Mouse (Mus musculus): ENCODE data around the gene Alox12e. TPM values are rescaled to one million over a fixed set of nuclear protein-coding genes. Genes with fewer than 3 reads are reported as not detected.

Gene Alox12e
- polyA plus RNA-seq (2012; ENCODE audit: low replicate concordance), result not detected in 2 replicates

GRCm38 (mm10) chr11:70322528-70322927 lies at the start of gene Alox12e:
TSS of gene Alox12e (minus strand) at chr11:70322628.

GRCm38 (mm10) chr11:70351868-70352267 lies 29.4 kb upstream of the Alox12e start, which contains the start of gene Alox15:
TSS of gene Alox15 (minus strand) at chr11:70352031.

Other genes with a start within 250 kb of the Alox12e start
- gene Asgr2, start 230.0 kb downstream of the Alox12e start, polyA plus RNA-seq (2012; ENCODE audit: low replicate concordance), result not detected in 2 replicates
- gene Mgl2, start 192.3 kb downstream of the Alox12e start, polyA plus RNA-seq (2012; ENCODE audit: low replicate concordance), result not detected in 2 replicates
- 1.8 TPM in 1 of 2 replicates, not detected in the other for gene Clec10a, start 166.4 kb downstream of the Alox12e start, polyA plus RNA-seq (2012; ENCODE audit: low replicate concordance)
- gene Slc16a11, start 109.9 kb downstream of the Alox12e start, polyA plus RNA-seq (2012; ENCODE audit: low replicate concordance), result 0.42 TPM in 1 of 2 replicates, not detected in the other
- gene Slc16a13, start 101.6 kb downstream of the Alox12e start, polyA plus RNA-seq (2012; ENCODE audit: low replicate concordance), result 3.8 and 9.0 TPM in 2 replicates
- 1.2 and 1.5 TPM in 2 replicates for gene Bcl6b, start 92.8 kb downstream of the Alox12e start, polyA plus RNA-seq (2012; ENCODE audit: low replicate concordance)
- 33.6 and 74.0 TPM in 2 replicates for gene 0610010K14Rik, start 84.7 kb downstream of the Alox12e start, polyA plus RNA-seq (2012; ENCODE audit: low replicate concordance)
- gene Gm21988, start 82.8 kb downstream of the Alox12e start, polyA plus RNA-seq (2012; ENCODE audit: low replicate concordance), result 2.5 and 3.1 TPM in 2 replicates
- 27.1 and 102 TPM in 2 replicates for gene Rnasek, start 82.8 kb downstream of the Alox12e start, polyA plus RNA-seq (2012; ENCODE audit: low replicate concordance)
- 0.75 TPM in 1 of 2 replicates, not detected in the other for gene Alox12, start 67.3 kb downstream of the Alox12e start, polyA plus RNA-seq (2012; ENCODE audit: low replicate concordance)
- gene Alox15, start 29.4 kb upstream of the Alox12e start, polyA plus RNA-seq (2012; ENCODE audit: low replicate concordance), result 0.35 and 0.56 TPM in 2 replicates
- gene Pelp1, start 87.4 kb upstream of the Alox12e start, polyA plus RNA-seq (2012; ENCODE audit: low replicate concordance), result 84.1 and 130 TPM in 2 replicates
- 187 and 287 TPM in 2 replicates for gene Arrb2, start 110.0 kb upstream of the Alox12e start, polyA plus RNA-seq (2012; ENCODE audit: low replicate concordance)
- gene Med11, start 129.3 kb upstream of the Alox12e start, polyA plus RNA-seq (2012; ENCODE audit: low replicate concordance), result 6.5 and 33.1 TPM in 2 replicates
- 1.6 TPM in 2 replicates for gene Zmynd15, start 136.8 kb upstream of the Alox12e start, polyA plus RNA-seq (2012; ENCODE audit: low replicate concordance)
- 0.86 and 2.0 TPM in 2 replicates for gene Cxcl16, start 137.4 kb upstream of the Alox12e start, polyA plus RNA-seq (2012; ENCODE audit: low replicate concordance)
- gene Tm4sf5, start 182.6 kb upstream of the Alox12e start, polyA plus RNA-seq (2012; ENCODE audit: low replicate concordance), result not detected in 2 replicates
- gene Vmo1, start 192.0 kb upstream of the Alox12e start, polyA plus RNA-seq (2012; ENCODE audit: low replicate concordance), result not detected in 2 replicates
- gene Gltpd2, start 196.6 kb upstream of the Alox12e start, polyA plus RNA-seq (2012; ENCODE audit: low replicate concordance), result not detected in 2 replicates
- gene Psmb6, start 202.7 kb upstream of the Alox12e start, polyA plus RNA-seq (2012; ENCODE audit: low replicate concordance), result 51.2 and 127 TPM in 2 replicates
- gene Gm40193, start 210.3 kb upstream of the Alox12e start, polyA plus RNA-seq (2012; ENCODE audit: low replicate concordance), result not detected in 2 replicates
- 0.79 and 2.3 TPM in 2 replicates for gene Pld2, start 217.4 kb upstream of the Alox12e start, polyA plus RNA-seq (2012; ENCODE audit: low replicate concordance)
- 80.3 and 81.9 TPM in 2 replicates for gene Mink1, start 240.3 kb upstream of the Alox12e start, polyA plus RNA-seq (2012; ENCODE audit: low replicate concordance)